Mouse (Mus musculus): ENCODE measurements at regions not wholly inside any gene's neighbourhood (a gene's known extent, or its start where the extent isn't known, plus 50 kb on each side); places are given as distances from the start of the nearest gene placed in this dataset.

DNA sequence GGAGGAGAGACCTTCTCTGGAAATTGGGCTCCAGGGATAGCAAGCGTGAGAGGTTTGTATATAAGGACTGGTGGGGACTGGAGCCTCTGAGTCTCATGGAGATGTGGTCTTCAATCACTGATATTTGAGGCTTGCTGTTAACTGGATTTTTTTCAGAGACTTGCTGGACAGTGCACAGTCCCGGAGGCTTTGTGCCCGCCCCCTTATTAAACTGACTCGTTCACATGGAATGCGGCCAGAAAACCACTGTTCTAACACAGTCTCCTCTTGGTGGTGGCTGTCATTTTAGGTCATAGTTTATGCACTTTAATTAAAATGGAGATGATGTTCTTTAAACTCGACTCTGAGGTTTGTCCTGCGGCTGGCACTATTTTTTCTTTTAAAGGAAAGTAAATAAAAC, 378.9 kb downstream of the Nkx6-1 start:
- TF ChIP-seq CTCF (IDR thresholded peaks at IDR 0.05; ENCODE audit: extremely low read depth, insufficient read depth, low read length) (no peak), POLR2A (IDR thresholded peaks at IDR 0.05; ENCODE audit: extremely low read depth, insufficient read depth, low read length) (no peak)
